Mouse (Mus musculus) embryonic facial prominence, embryonic 14.5 days (tissue): ENCODE results near the gene Gas2l2. TPM values are rescaled to one million over a fixed set of nuclear protein-coding genes. Genes with fewer than 3 reads are reported as not detected.

ENCODE experiments used
- ATAC-seq: fragments of 200-750 bp; cut with Nextera tagmentation; 2 replicates; pipeline ENCODE4 v1.8.0; 2017; ENCODE audit warnings: low read depth, moderate number of reproducible peaks, moderate TSS enrichment
- DNase-seq: peaks from one replicate; pipeline ENCODE4 v3.0.0-alpha.2; 2015; ENCODE audit warnings: low spot score
- H3K27ac ChIP-seq: fragments of 300-500 bp; sonication (generic); replicated peaks from 2 replicates; pipeline ENCODE4 v1.5.1; 2014; ENCODE audit warnings: low read depth, mild to moderate bottlenecking, low read length, moderate library complexity
- H3K27me3 ChIP-seq: fragments of 300-500 bp; sonication (generic); replicated peaks from 2 replicates; pipeline ENCODE4 v1.6.1; 2014; ENCODE audit warnings: low read length; ENCODE audit not compliant: control insufficient read depth, insufficient read depth
- H3K36me3 ChIP-seq: fragments of 300-500 bp; sonication (generic); 2 replicates; pipeline ENCODE4 v1.6.1; 2014; ENCODE audit warnings: low read length, mixed read lengths; ENCODE audit not compliant: control insufficient read depth, insufficient read depth
- H3K4me1 ChIP-seq: fragments of 300-500 bp; sonication (generic); 2 replicates; pipeline ENCODE4 v1.6.1; 2014; ENCODE audit warnings: antibody characterized with exemption, low read length; ENCODE audit not compliant: control insufficient read depth, insufficient read depth
- H3K4me2 ChIP-seq: fragments of 300-500 bp; sonication (generic); 2 replicates; pipeline ENCODE4 v1.6.1; 2014; ENCODE audit warnings: low read depth, mild to moderate bottlenecking, low read length, moderate library complexity, mixed read lengths
- H3K4me3 ChIP-seq: fragments of 300-500 bp; sonication (generic); 2 replicates; pipeline ENCODE4 v1.5.1; 2014; ENCODE audit warnings: low read depth, mild to moderate bottlenecking, low read length
- H3K9ac ChIP-seq: fragments of 300-500 bp; sonication (generic); 2 replicates; pipeline ENCODE4 v1.6.1; 2014; ENCODE audit warnings: low read depth, mild to moderate bottlenecking, low read length, moderate library complexity, mixed read lengths
- H3K9me3 ChIP-seq: fragments of 300-500 bp; sonication (generic); 2 replicates; pipeline ENCODE4 v1.6.1; 2016; ENCODE audit warnings: low read length; ENCODE audit not compliant: control insufficient read depth
- WGBS: fragments of 180-500 bp; shearing (Covaris S2); extraction: QIAGEN DNeasy Blood & Tissue Kit; methylation state at CpG from one replicate; pipeline ENCODE4 v1.1.7; 2014; 5-methylcytosine and 5-hydroxymethylcytosine counted together
- polyA plus RNA-seq: library from polyadenylated mRNA; unstranded; fragments of >200 nt; fragmentation: Nextera tagmentation; extraction: Ambion mirVana; gene quantifications from 2 replicates; pipeline ENCODE4 v1.2.1, GENCODE M21; 2014

The Gas2l2 gene
- polyA plus RNA-seq, 1 experiment from 2014 or later: 0.38 TPM

DNA sequence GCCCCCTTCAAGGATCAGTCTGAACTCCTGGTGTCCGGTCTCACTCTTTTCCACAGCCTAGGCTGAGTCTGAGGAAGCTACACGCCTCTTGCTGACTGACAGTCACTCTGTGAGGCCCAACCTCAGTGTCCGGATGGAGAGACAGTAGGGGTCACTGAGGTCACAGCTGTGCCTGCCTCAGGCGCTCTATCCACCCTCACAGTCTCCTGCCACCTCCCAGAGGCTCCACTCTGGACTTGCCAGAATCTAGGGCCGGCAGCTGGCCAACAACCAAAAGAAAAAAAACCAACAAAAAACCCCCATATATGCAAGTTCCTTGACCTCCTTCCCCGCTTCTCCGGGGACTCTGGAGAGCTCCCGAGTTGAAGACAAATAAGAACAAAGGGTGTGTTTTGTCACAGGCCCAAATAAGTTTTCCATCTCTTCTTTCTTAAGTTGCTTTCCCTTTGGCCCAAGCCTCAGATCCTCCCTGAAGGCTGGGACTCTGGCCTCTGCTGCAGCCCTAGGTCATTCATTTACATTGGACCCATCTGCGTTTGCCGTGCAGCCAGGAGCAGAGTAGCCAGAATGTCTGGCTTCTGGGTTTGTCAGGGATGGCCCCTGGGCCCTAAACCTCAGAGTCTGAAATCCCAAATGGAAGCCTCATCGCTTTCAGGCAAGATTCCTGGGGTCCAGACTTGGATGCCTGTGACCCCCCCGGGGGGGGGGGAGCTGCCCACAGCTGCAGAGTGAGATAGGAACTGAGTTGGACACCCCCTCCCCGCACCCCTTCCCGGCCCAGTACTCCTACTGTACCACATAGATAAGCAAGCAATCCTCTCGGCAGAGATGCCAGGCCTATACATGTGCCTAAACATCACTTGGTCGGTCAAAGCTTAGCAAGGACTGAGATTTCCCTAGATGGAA lies 19.0 kb upstream of the Gas2l2 start:
- peaks cover 26% of the 10 kb centered on the region for H3K27me3 ChIP-seq
- no peak overlapping the region for H3K27ac ChIP-seq
- peaks cover 12% of the 10 kb centered on the region for H3K4me1 ChIP-seq
- no peak overlapping the region for H3K4me2 ChIP-seq
- 25% methylated on average over 16 of the region's 16 CpGs for WGBS
- H3K9me3 ChIP-seq: no peaks in the 10 kb centered on the region
- no peaks in the 10 kb centered on the region for H3K36me3 ChIP-seq
- no peak overlapping the region for H3K4me3 ChIP-seq
- ATAC-seq (peak; percentile 26; the same call in 1 of the 2 replicates), DNase-seq (peak; percentile 45)
- H3K9ac ChIP-seq: no peak overlapping the region

- WGBS: 77% methylated on average over 8 of the region's 10 CpGs
- no peaks in the 10 kb centered on the region for H3K9me3 ChIP-seq
- H3K9ac ChIP-seq: no peak overlapping the region
- peaks cover 12% of the 10 kb centered on the region for H3K4me1 ChIP-seq
- peaks cover 32% of the 10 kb centered on the region for H3K27me3 ChIP-seq
- H3K36me3 ChIP-seq: no peaks in the 10 kb centered on the region
- DNase-seq (no peak), ATAC-seq (no peak)
- H3K4me3 ChIP-seq: no peak overlapping the region
- no peak overlapping the region for H3K4me2 ChIP-seq
- no peak overlapping the region for H3K27ac ChIP-seq
Observed at GRCm38 (mm10) chr11:83447612-83448011, 18.4 kb upstream of the Gas2l2 start.

- H3K27ac ChIP-seq: no peak overlapping the region
- H3K9ac ChIP-seq: no peak overlapping the region
- 32% methylated on average over 17 of the region's 19 CpGs for WGBS
- peaks cover 50% of the 10 kb centered on the region for H3K27me3 ChIP-seq
- no peaks in the 10 kb centered on the region for H3K36me3 ChIP-seq
- no peaks in the 10 kb centered on the region for H3K9me3 ChIP-seq
- ATAC-seq (no peak), DNase-seq (no peak)
- peak overlapping the region; percentile 44 for H3K4me2 ChIP-seq
- H3K4me3 ChIP-seq: peak overlapping the region; percentile 24
- H3K4me1 ChIP-seq: peaks cover 12% of the 10 kb centered on the region
Observed at GRCm38 (mm10) chr11:83445001-83445400, 15.7 kb upstream of the Gas2l2 start.

DNA sequence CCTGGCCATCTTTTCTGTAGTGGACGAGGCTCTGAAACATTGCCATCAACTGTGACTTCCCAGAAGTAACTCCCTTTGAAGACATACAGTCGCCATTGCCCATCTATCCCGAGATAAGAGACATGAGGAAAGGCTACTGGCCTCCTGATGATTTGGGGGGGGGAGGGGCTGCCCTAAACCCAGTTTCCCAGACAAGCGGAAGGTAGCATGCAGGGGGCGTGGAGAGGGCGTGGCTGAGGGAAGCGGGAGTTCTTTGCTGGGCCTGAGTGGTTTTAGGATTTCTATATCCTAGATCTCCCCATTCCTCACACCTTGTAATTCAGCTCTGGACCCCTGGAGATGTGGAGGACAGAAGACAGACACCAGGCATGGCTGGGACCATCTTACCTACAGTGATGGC lies 14.6 kb upstream of the Gas2l2 start:
- Histone ChIP-seq H3K4me3 (no peak overlapping the region), H3K4me2 (no peak overlapping the region), H3K36me3 (no peaks in the 10 kb centered on the region), H3K27ac (no peak overlapping the region), H3K4me1 (peaks cover 8% of the 10 kb centered on the region), H3K27me3 (peaks cover 54% of the 10 kb centered on the region), H3K9ac (no peak overlapping the region), H3K9me3 (no peaks in the 10 kb centered on the region)
- ATAC-seq (no peak), DNase-seq (no peak)
- 6% methylated on average over 7 of the region's 7 CpGs for WGBS

DNA sequence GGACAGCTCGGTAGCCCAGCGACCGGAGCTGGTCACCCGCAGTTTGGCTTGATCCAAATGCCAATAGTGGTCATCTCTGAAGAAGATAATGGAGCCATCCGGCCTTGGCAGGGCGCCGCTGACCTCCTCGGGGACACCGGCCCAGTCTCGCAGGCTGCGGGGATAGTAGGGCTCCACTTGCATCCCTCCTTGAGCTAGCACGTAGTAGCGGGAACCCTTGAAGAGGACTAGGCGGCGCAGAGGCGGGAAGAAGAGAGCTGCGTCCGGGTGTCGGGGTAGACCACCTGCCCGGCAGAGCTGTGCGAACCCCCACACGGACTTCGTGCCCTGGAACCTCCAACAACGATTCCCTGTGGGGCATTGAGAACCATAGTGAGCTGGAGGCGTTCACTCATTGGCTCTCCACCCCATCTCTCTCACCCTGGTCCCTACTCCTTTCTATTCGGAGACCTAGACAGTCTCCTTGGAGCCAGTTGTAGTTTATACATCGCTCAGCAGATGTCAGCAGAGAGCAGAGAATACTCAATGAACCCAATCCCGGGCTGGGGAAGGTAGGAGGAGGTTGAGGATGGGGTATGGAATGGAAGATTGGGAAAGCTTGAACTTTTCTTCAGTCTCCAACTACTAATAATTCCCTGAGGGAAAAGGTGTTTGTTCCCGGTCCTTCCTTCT lies 13.5 kb upstream of the Gas2l2 start:
- no peak overlapping the region for H3K27ac ChIP-seq
- peak overlapping the region; percentile 36 for H3K4me2 ChIP-seq
- H3K9me3 ChIP-seq: no peaks in the 10 kb centered on the region
- H3K4me1 ChIP-seq: peaks cover 4% of the 10 kb centered on the region
- ATAC-seq: peak; percentile 26; the same call in 1 of the 2 replicates
- WGBS: 12% methylated on average over 19 of the region's 29 CpGs
- DNase-seq: peak; percentile 58
- peak overlapping the region; percentile 8; the same call in 1 of the 2 replicates for H3K9ac ChIP-seq
- H3K36me3 ChIP-seq: no peaks in the 10 kb centered on the region
- peak overlapping the region; percentile 25; the same call in 1 of the 2 replicates for H3K4me3 ChIP-seq
- H3K27me3 ChIP-seq: peaks cover 54% of the 10 kb centered on the region

- DNase-seq (no peak), ATAC-seq (no peak)
- H3K9me3 ChIP-seq: no peaks in the 10 kb centered on the region
- peaks cover 54% of the 10 kb centered on the region for H3K27me3 ChIP-seq
- H3K9ac ChIP-seq: no peak overlapping the region
- H3K4me3 ChIP-seq: peak overlapping the region; percentile 66; the same call in 1 of the 2 replicates
- no peaks in the 10 kb centered on the region for H3K36me3 ChIP-seq
- 36% methylated on average over 7 of the region's 7 CpGs for WGBS
- peak overlapping the region; percentile 89; the same call in 1 of the 2 replicates for H3K4me2 ChIP-seq
- H3K27ac ChIP-seq: no peak overlapping the region
- peaks cover 4% of the 10 kb centered on the region for H3K4me1 ChIP-seq
Observed at GRCm38 (mm10) chr11:83441235-83441634, 12.0 kb upstream of the Gas2l2 start.

DNA sequence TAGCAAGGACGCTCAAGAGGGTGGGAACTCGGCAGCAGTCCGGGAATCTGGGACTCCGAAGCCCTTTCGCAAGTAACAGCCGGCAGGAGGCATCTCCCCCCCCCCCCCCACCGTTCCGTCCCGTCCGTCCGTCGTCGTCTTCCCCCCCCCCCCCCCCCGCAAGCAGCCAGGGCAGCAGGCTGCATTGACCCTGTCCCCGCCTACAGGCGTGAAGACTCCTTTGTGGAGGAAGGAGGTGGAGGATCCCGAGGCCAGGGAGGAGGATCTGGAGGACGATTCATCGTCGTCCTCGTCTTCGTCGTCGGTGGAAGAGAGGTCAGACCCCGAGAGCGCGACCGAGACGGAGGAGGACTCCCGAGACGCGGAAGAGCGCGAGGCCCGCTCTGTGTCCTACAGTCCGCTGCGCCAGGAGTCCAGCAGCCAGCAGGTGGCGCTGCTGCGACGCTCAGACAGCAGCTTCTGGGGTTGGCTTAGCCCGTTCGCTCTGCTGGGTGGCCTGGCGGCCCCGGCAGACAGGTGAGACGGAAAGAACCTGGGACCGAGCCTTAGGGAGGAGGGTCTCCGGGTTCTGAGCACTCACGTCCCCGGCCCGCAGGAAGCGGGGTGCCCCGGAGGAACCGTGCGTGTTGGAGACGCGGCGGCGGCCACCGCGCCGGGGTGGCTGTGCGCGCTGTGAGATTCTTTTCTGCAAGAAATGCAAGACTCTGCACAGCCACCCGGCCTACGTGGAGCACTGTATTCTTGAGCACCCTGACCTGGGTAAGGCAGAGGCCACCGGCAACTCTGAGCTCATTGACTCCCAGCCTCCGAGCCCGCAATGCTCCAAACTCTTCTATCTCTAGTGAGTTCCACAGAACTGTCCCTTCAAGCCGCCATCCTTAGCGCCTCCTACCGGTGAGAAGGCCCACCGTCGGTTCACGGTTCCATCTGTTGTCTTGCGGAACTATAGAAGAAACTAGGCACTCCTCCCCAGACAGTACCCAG lies 11.1 kb upstream of the Gas2l2 start:
- peak; percentile 94 for DNase-seq
- ATAC-seq: peak; percentile 96
- Histone ChIP-seq H3K27me3 (peaks cover 49% of the 10 kb centered on the region), H3K4me2 (peak overlapping the region; percentile 89), H3K4me3 (peak overlapping the region; percentile 66), H3K9me3 (no peaks in the 10 kb centered on the region), H3K36me3 (no peaks in the 10 kb centered on the region), H3K9ac (peak overlapping the region; percentile 58), H3K4me1 (peaks cover 4% of the 10 kb centered on the region), H3K27ac (no peak overlapping the region)
- under 1% methylated on average over 45 of the region's 75 CpGs for WGBS
